Mouse (Mus musculus): ENCODE data around the gene Adamtsl1.

Gene Adamtsl1

DNA sequence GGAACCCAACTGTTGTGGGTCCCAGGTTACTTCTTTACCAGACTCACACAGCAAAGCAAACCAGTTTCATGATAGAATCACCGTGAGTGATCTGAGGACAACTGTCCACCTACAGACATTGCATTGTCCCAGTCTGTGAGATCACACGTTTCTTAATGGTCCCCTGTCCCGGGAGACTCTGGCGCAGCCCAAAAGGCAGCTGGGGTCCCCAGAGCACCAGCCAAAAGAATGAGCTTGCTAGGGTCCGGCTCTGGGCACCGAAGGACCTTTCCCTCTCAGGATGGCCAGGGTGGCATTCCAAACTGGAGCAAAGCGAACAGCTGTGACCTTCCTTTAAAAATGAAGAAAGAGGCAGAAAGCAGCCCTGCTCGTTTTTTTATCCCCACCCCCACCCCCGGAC lies at the start of gene Adamtsl1:
Adamtsl1 (plus strand) TSS at position 381 of the 400 bp plus-strand sequence.
- DNase-seq (ENCODE audit: low spot score), result no peak

DNA sequence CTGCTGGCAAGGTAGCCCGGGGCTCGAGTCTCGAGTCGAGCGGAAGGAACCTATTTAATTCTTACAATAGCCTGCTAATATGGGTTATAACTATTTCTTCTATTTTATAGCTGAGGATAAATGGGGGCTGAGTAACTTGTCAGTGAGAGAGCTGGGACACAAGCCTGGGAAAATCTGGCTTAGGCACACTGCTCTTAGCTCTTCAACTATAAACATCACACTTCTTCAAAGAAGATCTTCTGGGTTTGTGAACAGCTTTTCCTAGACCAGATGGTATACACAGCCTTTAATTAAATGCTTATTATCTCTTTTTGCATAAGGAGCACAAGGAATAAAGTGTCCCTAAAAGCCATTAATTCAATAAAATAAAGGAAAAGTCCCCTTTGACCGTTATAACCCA lies 30.4 kb upstream of the Adamtsl1 start:
- no peak for DNase-seq (ENCODE audit: low spot score)

DNA sequence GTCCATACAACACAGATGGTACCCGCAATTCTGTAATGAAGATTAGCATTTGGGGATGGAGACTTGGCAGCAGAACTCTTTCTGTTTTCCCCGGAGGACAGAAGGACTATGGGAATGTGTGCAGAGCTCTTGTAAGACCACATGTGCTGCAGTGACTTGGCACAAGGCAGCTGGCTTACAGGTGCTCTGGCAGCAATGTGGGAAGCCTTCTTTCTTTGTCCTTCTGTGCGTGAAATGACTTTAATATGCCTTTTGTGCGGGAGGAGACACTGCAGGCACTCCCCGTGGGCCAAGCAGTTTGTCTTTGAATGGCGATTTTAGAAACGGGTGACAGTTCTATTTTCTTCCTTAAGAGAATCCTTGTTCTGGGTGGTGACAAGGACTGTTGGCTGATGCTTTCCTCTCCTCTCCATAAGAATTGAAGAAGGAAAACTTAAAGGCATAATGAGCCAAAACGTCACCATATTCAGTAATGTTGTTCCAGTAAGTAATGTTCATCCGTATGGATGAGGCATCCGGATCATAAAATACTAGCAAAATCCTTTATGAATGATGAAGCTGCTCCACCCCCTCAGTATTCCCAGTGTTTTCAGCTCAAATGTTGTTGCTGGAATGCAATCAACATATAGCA lies 27.5 kb upstream of the Adamtsl1 start:
- no peak for DNase-seq (ENCODE audit: low spot score)

DNA sequence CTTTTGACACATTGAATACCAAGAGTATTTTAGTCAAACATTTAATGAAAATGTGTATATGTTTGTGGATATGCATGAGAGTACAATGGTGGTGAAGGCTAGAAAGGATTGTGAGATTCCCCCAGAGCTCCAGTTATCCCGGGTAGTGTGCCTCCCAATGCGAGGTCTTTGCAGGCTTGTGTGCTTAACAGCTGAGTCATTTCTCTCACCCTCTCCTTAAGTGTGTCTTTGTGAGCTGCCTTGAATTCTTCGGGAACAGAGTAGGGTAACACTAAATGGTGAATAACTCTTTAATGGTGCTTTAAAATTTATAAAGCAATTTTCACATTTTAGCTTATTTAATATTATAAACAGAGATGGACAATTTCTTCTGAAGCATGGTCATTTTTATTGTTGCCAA lies 8.3 kb upstream of the Adamtsl1 start:
- no peak for DNase-seq (ENCODE audit: low spot score)

DNA sequence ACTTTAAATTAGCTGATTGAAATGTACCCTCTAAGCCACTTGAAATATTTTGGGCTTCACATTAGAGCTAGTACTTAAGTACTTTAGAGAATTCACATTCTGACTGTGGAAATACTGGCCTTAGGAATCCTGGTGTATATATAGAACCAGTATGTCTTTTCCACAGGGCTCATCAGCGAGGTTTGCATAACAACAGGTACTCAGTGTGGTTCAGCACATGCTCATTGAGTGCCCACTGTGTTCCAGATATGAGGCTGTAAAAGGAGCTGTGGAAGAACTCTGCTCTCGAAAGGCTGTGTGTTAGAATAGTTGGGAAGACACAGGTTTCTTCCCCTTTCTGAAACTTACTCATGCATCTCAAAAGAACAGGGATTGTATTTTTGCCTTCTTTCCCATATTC lies 7.0 kb upstream of the Adamtsl1 start:
- DNase-seq (ENCODE audit: low spot score), result no peak

DNA sequence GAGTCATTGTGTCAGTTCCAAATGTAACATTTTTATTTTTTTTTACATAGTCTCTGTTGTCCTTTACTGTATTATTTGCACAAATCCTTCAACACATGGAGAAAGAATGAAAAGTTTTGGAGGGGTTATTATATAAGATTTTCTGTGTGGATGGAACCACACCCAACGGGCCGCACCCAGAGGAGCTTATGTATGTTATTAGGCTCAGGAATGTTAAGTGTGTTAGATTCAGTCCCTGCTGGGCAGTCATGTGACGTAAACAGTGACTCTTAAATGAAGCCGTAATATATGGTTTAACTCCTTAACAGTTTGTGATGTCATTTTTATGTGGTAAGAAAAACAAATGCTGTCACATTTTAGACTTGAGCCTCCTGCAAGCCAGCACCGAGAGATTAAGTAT lies 6.5 kb upstream of the Adamtsl1 start:
- no peak for DNase-seq (ENCODE audit: low spot score)

DNA sequence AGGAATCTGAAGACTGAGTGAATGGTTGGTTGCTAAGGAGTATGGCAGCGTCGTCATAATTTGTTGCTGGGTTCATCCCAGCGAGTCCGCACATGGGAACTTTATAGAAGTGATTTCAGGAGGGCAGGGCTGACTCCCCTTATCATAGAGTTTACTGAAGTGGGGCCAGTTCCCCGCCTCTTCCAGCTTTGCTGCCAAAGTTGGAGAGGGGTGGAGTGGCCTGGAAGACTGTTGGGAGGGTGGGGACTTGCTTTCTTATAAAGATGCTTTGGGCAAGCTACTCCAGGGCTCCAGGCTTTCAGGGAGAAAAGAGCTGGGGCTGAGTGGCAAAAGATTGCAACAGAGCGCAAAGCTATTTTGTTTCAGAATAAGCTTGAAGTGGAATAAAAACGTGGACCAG lies 684 bp upstream of the Adamtsl1 start:
- DNase-seq (ENCODE audit: low spot score), result no peak

DNA sequence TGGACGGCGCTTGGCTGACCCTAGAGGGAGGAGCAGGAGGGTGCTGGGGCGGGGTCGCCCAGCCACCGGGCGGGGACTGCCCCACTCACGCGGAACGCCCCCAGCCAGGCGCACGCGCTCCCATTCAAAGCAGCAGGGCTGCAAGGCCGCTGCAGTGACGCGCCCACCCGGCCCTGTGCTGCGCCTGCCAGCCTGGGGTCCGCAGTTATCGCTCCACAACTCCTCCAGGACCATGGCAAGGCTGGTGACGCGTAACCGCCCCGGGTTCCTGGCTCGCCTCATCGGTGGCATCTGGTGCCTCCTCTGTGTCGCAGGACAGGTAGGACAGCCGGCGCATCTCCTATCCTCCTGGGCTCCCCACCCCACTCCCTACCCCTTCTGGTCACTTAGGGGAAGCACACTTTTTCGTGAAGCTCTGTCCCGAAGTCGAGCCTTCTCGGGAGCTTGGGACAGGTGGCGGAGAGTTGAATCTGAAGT lies 271 bp downstream of the Adamtsl1 start:
- DNase-seq (ENCODE audit: low spot score), result no peak

DNA sequence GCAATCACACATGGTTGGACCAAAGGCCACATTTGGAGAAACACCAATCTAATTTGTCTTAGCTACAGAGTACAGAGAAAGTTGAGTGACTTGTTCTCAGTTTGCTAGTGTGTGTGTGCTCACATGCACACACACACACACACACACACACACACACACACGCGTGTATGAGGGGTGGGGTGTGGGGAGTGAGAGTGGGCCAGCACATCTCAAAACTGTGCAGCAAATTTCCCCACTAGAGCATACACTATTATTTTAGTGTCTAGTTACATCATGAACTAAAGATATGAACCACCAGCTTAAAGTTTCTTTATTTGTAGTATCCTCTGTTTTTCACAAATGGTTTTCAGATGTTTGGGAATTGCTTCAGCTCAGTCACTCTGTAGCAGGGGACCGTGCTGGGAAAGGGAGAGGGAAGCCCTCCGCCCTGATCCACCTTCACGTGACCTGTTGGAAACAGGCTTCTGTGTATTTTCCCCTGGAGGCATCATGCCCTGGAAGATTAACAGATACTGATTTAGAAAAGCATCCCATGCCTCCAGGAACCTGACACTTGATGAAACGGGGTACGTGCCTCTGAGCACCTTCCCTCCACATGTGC lies 13.1 kb downstream of the Adamtsl1 start:
- DNase-seq (ENCODE audit: low spot score), result no peak

DNA sequence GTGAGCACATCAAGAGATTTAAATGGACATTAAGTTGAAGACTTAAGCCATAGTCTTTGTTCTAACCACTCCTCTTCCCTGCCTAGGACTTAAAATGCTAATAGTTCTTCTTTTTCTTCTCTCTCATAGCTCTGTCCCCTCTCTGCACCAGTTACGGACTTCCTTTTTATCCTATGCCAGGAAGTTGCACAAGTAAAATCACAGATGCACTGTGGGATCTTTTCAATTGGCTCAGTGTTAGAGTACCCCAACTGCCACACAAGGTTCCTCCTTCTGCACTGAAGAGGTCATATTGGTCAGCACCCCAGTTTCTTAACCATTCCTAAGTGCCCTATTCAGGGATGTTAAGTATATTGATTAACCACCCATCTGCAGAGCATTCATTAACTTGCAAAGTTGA lies 15.9 kb downstream of the Adamtsl1 start:
- DNase-seq (ENCODE audit: low spot score), result no peak

DNA sequence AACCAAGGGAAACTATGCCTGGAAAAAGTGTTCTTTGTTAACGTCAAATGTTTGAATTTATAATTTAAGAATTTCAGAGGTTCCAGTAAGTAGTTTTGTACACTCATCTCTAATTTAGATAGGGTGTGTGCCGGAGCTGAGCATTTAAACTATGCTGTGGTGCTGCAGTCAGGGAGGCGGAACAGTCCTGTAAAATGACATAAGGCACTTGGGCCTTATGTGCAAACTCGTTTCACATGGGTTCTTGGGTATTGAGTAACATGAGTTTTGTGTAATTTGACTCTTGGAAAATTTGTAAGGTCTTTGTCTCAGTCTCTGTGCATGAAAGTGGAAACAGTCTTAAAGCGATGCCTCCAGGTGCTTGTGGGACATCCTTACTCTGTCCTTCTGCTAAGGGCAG lies 25.7 kb downstream of the Adamtsl1 start:
- DNase-seq (ENCODE audit: low spot score), result no peak

DNA sequence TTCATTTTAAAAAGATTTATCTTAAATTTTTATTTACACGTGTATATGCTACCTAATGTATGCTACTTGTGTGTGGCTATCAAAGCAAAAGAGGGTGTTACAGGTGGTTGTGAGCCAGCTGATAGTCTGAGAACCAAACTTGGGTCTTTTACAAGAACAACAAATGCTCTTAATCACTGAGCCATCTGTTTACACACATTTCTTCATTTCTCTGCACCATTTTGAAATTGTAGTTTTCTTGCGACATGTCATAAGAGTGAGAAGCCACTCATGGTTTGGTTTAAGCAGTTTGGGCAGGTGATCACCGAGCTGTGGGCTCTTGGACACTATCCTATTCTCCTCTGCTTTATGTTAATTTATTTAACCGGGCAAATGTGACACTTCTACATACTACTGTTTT lies 29.2 kb downstream of the Adamtsl1 start:
- no peak for DNase-seq (ENCODE audit: low spot score)

DNA sequence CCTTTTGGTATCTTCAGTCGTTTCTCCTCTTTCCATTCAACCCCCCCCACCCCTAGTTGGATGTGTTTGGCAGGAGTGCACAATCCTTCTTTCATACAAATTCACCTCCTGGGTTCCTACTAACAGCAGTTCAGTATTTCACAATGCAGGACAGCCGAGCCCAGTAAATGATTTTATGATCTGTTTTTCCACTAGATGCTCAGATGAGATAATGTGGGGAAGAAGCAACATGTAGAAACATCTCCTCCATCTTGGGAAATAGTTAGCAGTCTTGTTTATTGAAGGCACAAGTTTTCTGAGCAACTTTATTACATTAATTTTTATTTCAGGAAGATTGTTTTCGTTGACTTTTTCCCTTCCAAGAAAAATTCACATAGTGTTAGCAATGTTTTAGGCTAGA lies 40.7 kb downstream of the Adamtsl1 start:
- no peak for DNase-seq (ENCODE audit: low spot score)

DNA sequence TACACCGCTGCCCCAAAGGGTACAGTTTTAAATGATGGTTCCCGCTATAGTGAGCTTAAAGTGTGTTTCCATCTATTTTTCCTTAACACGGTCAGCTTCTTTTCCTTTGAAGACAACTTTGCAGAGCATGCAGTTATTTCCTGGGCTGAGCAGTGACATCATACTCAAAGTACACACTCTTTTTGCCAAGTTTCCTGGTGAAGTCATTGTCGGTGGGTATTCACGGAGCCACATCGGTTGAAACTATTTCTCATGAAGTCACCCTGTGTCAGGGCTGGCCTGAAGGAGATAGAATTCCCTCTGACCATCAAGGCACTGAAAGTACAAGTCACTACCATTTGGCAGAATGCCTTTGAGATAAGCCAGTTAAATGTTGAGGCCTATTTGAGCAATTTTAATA lies 45.8 kb downstream of the Adamtsl1 start:
- no peak for DNase-seq (ENCODE audit: low spot score)

DNA sequence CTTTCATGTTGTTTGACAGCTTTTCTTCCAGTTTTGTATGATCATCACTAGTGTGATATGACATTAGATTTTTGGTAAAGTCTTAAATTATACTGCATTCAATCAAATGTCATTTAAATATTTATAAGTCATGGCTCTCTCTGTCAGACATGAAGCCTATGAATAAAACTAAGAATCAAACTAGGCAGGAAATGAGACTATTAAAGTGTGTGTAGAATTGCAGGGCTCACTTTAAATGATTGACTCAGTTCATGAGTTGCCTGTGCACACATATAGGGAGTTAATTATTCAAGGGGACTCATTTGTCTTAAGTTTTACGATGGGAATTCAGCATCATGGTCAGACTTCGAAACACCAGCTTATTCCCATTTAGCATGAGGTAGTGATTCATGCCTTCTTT lies 71.5 kb downstream of the Adamtsl1 start:
- DNase-seq (ENCODE audit: low spot score), result no peak

DNA sequence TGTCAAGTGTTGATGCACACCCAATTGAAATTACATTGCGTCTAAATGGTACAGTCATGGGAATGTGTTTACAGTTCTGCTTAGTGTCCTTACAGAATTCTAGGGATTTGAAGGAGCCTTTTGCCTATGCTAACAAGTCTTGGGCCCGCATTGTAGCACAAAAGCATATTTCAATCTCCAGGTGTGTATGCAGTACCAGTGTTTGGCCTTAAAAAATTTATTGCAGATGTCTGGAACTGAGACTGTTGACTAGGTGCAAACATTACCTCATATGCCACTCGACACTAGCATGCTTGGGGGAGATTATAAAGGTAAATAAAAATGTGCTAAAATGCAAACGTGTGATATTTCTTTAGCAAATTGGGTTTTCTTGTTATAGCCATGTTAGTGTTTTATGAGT lies 75.0 kb downstream of the Adamtsl1 start:
- no peak for DNase-seq (ENCODE audit: low spot score)

DNA sequence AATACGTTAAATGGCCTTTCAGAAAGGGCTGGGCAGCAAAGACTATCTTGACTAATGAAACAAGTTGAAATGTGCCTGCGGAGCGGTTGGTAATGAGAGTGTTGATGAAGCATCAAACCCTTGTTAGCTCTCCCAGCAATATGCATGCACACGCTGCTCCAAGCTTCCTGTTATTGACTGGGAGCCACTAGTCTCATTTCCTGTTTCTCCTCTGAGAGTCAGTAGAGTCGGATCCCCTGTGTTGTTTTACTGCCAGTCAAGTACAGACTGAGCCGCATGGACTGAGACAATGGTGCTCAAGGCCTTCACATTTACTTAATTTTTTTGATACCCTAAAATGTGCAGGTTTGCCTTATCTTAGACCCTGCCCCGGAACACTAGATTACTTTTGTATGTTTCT lies 77.1 kb downstream of the Adamtsl1 start:
- DNase-seq (ENCODE audit: low spot score), result no peak

DNA sequence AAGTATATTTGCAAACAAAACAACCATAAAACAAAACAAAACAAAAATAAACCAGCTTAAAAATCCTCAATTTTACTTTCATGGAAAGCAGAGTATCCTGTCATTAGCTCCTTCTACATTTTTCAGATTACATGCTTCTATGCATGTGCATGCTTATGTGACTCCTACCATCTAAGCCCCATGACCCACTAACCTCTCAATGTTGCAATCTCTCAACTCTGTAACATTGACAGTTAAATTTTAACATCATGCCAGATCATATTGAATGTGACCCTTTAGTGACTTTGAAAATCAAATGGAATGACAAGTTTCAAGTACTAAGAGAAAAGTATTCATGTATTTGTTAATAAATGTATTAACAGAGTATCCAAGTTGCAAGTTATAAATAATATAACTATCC lies 80.2 kb downstream of the Adamtsl1 start:
- DNase-seq (ENCODE audit: low spot score), result no peak

DNA sequence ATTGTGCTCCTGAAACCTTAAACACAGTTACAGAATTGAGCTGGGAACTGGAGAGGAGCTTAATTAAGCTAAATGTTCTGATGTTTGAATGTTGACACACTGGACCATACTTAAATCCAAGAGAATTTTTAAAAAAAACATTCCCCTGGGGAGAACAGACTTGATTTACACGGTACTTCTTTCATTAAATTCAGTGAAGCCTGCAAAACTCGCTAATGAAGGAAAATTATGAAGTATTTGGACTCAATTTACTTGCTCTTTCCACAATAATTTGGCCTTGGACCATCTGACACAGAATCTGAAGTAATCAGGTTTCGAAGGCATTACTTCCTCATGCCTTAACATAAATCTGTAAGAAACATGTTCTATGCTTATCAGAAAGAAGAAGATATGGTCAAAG lies 99.4 kb downstream of the Adamtsl1 start:
- DNase-seq (ENCODE audit: low spot score), result no peak

DNA sequence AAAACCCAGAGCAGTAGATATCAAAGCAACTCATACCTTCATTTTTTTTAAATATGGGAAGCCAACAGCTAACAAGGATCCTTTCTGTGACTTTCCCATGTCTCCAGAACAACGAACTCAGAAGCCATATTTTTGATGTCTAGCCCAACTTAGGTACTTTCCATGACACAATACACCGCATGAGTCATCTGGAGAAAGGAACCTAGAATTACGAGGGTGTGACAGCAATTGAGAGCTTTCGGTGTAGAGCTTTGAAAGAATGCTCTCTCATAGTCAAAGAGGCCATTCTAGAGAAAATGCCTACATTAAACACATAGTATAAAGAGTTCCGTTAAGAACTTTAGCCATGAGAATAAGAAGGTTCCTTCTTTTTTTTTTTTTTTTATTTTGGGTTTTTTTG lies 104.8 kb downstream of the Adamtsl1 start:
- no peak for DNase-seq (ENCODE audit: low spot score)

DNA sequence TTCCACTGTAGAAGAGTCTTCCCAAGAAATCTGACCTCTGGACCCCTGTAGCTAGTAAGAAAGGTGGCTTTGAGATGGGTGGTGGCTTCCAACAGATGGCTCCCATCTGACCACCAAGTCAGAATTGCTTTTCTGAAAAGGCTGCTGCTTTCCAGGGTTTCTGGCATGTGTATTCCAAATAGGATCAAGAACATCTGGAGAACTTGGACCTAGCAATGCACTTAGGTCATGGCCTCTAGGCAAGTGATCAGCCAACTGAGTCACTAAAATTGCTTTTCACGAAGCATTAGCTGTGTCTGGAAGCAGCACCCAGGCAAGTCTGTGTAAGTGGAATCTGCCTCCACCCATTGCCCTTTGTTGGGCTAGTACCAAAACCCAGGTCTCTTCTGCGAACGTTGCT lies 105.3 kb downstream of the Adamtsl1 start:
- DNase-seq (ENCODE audit: low spot score), result no peak

DNA sequence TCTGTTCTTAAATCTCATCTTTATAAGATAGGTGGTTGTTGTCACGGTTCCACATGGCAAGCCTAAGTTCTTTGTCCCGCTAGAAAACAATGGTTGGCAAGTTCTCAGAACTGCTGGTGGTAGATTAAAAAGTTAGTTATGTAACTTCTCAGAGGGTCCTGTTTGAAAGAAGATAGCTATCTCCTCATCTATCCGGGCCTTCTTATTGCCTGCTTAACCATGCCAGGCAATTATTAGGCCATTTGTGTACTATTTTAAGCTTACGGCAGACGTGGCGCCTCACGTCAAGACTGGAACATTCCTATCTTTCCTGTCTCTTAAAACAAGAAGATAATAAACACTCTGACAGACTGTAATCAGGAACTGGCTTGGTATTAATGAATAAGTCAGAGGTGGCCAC lies 115.4 kb downstream of the Adamtsl1 start:
- no peak for DNase-seq (ENCODE audit: low spot score)

DNA sequence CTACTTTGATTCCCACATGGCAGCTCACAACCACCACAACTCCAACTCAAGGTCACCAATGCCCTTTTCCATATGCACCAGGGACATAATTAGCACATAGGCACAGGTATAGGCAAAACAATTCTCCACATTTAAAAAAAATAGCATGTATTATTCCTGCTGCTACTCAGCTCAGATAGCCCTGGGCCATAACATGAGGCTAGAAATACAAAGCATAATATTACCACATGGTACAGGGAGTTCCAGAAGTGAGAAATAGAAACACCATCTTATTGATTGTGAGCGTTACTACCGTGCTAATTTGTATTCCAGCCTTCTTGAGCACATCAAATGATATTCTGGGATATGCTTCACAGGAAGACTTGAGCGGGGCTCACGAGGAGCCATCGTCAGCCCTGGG lies 155.3 kb downstream of the Adamtsl1 start:
- no peak for DNase-seq (ENCODE audit: low spot score)

DNA sequence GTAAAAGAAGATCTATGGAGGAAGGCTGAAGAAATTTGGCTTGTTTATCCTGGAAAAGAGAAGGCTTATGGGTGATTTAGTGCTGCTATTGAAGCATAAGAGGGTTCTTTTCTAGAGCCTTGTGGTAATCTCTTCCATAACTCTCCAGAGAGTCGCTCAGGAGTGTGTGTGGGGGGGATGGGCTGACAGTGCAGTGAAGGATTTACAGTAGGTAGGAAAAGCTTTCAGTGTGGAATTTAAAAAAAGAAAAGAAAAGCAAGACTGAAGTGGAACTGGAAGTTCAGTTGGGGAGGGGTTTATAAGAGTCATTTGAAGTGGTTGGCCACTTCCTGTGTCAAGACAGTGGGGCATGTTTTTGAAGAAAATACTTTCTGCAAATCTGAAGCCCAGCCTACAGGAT lies 155.8 kb downstream of the Adamtsl1 start:
- DNase-seq (ENCODE audit: low spot score), result no peak

Measured in adipocyte (in vitro differentiated cells).